Mouse (Mus musculus) heart, postnatal 10 days (tissue): ENCODE data around the gene Ascl1. TPM values are rescaled to one million over a fixed set of nuclear protein-coding genes. Genes with fewer than 3 reads are reported as not detected.

ENCODE experiments used
- DNase-seq, 2 experiments: peaks; one replicate each; pipeline ENCODE4 v3.0.0; 2021
- intact Hi-C: fragments of 180-260 bp; cut with DNase I; formaldehyde crosslinking; loops from one replicate; pipeline ENCODE4 v1.15.1; 2025
- total RNA-seq, 2 experiments: library from RNA; stranded (reverse); gene quantifications; 2 replicates each; pipeline ENCODE4 v1.2.3; 2021

The Ascl1 gene
- total RNA-seq, 2 experiments from 2014 or later = not detected

DNA sequence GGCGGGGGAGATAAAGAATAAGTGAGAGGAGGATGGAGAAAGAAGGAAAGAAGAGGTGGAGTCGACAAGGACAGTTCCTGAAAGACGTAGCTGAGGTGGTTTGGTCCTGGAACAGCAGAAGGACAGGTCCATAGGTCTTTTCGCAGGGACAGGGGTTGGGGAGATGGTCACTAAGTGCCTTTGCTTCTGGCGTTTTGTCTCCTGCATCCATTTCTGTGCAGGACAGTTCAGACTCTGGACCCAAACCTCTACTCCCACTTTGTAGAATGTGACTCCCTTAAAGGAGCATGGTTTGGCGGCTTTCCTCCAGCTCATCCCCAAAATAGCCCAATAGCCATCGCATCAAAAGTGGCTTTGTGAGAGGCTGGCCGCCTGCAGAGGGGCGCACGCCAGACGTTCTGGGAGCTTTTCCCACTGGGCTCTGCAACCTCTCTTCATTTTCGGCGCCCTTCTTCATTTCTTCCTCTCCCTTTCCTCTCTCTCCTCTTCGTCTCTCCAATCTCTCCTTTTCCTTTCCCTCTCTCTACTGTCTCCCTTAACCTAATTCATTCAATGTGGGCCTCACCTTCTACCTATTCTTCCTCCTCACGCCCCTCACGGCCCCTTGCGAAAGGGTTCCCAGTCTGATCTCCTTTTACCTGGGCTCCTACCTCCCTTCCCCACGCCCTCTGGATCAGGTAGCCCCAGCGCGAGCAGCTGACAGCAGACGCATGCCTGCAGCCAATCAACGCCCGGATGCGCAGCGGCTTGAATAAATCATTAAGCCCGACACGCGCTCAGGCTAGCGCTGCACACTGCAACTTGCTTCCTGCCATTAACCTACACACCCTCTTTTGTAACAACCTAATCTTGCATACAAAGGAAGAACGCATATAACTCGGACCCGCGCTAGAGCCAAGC is 7.5 kb downstream of the Ascl1 start:
- intact Hi-C loops = no loop called here
- DNase-seq = no peak

DNA sequence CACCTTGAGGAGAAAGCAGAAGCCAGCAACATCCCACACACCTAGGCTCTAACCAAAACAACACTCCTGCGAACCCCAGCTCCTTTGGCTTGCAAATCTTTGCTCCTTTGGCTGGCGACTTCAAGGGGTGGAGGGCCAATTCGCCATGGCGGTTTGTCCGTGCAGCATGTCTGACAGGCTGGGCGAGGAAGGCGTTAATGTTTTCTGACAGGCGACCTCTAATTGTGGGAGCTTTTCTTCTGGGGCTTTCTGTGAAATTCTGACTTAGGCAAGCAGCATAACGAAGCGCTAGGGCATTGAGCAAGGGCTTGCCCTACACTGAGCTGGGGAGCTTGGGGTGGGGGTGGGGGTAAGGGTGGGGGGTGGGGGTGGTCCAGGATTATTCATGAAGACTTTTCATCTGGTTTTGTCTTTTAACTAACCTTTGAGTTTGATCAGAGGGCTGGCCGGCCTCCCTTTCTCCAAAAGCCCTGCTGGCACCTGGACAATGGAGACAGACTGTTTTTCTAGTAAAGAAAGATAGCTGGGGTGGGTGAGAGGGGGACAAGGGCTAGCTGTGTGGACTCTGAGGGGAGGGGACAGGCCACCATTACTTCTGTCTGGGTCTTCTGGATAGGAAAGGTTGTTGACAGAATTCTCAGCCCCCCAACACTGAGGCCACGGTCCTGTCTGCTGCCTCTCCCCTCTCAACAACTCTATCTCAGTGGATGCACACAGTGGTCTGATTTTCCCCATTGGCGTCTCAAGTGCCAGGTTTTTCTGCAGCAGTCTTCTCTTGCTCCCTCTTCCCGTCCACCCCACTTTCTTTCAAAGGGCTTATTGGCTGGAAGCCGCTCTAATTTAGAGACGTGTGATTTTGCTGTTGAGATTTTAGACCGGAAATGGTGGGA is 8.4 kb downstream of the Ascl1 start:
- no peak for DNase-seq
- intact Hi-C loops = no loop called here

DNA sequence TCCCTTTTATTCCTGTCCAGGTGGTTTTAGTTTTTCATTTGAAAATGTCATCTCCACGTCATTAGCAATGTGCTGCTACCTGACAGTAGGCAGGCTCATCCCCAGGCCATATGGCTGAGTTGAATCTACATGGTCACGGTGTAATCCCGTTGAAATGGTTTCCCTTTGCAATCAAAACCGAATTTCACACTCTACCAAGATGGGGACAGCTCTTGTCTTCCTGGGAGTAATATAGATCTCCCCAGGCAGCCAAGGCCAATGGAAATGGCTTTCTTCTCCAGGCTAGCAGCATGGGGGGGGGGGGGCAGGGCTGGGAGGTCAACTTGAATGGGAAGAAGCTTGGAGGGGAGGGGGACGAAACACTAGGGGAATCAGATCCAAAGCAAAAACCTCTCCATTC is 15.6 kb downstream of the Ascl1 start:
- intact Hi-C loops = no loop called here
- no peak for DNase-seq

DNA sequence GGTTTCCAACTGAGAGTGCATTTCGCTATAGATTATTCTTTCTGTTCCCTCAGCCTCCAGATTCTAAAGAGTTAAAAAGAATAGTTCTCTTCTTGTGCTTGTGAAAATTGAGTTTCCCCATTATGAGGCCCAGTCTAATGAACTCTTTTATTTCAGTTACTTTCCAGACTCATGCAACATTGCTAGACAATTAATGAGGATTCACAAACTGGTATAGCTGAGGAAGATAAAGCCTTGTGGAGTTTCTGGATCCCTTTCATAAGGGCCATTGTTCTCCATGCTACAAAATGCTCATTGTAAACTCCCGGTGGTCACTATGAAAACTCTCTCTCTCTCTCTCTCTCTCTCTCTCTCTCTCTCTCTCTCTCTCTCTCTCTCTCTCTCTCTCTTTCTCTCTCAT is 18.5 kb downstream of the Ascl1 start:
- DNase-seq = no peak
- intact Hi-C loops = no loop called here

DNA sequence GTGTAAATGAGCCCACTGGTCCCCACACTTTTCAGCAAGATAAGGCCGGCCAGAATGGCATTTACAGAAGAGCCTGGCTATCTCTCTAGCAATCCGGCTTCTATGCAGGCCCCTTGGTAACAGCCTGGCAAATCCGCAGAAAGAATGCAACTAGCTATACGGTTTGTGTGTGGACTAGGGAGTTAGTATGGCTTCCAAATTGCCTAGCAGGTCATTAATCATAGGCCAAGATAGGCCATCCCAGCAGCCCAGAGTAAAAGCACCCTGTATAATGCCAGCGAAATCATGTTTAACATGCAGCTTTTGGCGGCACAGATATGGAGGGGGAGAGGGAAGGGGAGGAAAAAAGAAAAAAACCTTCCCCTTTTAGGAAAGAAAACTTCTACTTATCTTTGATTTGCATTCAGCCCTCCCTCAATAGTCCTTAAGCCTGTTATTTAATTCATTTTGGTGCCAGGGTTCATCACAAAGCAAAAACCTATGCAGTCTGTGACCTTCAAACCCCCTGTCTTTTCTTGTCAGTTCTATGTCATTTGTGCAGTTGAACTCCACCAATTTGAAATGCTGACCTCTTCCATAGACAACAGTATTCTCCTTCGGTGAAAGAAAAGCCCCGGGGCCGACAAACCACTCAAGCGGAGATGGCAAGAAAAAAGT is 19.9 kb downstream of the Ascl1 start:
- no peak for DNase-seq
- intact Hi-C loops = no loop called here

DNA sequence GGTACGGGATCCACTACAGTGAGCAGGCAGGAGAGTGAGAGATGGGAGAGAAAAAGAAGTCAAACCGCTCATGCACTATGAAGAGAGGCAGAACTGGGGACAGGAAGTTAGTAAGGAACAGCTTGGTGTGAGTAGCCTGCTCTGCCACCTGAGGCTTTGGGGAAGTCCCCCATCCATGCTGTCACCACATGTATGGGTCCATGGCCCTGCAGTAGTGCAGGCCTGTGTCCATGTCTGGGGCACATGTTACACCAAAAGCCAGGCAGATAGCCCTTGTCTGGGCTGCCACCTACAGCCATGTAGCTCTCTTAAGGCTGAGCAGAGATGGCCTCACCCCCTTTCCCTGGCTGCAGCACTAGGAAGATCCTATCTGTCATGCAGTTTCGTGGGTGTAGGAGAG is 42.7 kb downstream of the Ascl1 start:
- DNase-seq = no peak
- intact Hi-C loops = no loop called here

DNA sequence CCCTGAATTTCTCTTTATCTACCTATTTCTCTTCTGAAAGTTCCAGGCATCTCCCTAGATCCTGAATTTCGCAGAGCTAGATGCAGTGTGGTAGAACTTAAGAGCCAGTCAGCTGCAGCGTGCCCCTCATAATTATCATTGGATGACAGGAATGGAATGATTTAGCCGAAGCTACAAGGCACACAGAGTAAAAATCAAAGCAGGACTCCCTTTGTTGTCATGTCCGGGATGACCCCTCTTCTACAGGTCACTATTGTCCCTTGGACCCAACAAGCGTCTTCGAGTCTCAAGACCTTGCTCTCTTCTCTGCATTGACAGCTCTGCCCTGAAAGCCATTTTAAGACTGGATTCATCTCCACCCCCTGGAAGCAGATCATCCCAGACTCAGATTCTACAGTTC is 44.1 kb downstream of the Ascl1 start:
- intact Hi-C loops = no loop called here
- DNase-seq = no peak

DNA sequence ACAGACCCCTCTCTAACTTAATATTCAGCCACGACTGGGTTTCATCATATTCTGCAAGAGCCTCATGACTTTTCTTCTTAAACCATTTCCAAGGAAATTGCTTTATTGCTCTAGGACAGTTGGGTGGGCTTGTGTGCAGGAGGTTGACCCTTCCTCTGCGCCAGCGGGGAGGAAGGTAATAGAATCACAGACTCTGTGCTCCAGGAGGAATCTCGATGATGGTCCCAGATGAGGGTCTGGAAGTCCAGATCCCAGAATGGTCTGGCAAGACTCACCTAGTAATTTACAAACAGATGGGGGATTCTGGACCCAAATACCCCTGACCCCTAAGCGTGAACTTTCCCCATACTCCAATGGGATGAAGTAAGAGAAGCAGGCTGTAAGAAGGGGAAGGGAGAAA is 45.2 kb downstream of the Ascl1 start:
- intact Hi-C loops = no loop called here
- DNase-seq = no peak

DNA sequence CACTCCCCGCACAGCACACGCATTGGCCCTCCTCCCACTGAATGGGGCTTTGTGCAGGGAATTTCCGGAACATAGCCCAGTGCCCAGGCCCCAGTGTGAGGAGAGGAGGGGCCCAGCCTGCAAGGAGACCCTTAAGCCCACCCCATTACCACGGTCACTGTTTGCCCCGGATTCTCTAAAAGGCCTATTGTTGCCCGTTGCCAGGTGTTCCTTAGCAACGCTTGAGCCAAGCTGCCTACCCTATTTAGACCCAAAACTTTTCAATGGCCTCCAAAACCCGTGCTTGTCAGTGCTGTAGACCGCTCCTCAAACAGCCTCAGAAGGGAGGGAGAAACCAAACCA is 45.7 kb downstream of the Ascl1 start:
- DNase-seq = no peak
- intact Hi-C loops = no loop called here

DNA sequence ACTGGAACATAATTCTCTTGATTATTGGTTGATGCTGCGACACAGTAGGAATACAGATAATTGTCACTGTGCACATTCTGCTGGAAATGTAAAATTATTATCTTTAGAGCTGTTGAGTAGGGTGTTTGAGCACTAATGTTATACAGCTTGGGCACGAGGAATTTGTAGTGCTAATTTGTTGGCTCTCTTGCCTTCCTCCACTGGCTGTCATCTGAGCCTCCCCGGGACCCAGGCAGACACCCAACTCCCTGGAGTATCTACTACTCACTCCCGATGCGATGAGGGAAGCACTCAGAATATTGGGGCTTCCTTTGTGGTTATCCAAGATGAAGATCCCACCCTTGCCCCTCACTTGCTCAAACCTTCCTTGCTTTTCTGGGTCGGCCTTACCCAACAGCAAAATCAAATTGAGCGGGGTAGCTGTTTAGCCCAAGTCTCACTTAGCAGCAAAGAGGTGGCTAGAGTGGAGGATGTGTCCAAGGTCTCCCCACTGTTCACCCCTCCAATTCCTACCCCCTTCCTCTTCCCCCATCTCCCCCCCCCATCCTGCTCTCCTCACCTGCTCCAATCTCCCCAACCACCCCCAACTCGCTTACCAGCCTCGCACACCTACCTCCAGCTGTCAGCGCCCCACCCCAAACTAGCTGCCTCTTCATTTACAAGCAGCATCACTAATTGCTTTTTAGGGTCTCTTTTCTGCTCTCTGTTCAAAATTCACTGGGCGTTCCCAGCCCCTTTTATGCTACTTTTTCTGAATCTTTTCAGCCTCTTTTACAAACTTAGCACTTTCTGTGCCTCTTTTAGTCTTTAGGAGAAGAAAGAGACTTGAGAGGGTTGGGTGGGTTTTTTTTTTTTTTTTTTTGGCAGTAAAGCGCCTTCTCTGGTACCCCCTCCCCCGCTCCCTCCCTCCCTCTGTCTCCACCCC is 46.4 kb downstream of the Ascl1 start:
- intact Hi-C loops = no loop called here
- no peak for DNase-seq

DNA sequence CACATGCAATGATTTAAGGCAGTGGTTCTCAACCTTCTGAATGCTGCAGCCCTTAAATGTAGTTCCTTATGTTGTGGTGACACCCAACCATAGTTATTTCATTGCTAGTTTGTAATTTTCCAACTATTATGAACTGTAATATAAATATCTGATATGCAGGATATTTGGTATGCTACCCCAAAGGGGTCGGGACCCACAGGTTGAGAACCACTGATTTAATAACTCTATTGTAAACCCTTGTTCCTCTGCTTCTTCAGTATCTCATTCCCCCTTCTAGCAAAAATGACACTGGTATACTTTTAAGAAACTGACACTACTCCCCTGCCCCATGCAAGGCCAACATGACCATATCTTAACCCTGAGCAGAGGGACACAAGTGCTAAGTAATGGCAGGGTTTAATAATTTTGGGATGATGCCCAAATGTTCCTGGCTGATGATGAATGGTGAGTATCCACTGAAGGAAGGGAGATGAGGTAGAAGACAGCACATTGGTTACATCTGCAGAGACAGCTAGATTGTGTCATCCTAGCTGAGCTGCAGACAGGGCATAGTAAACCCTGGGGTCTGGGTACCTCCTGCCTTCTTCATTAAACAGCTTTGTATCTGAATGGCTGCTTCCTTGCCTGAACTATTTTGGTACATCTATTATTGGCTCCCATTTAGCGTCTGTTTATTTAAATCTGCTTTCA is 47.2 kb downstream of the Ascl1 start:
- DNase-seq = no peak
- intact Hi-C loops = no loop called here

Other genes starting within 250 kb of the Ascl1 start
- gene Pah, start 28.1 kb upstream of the Ascl1 start, total RNA-seq = not detected